Mouse (Mus musculus): Measurements from ENCODE around the gene Sfxn4.

Sfxn4 gene

DNA sequence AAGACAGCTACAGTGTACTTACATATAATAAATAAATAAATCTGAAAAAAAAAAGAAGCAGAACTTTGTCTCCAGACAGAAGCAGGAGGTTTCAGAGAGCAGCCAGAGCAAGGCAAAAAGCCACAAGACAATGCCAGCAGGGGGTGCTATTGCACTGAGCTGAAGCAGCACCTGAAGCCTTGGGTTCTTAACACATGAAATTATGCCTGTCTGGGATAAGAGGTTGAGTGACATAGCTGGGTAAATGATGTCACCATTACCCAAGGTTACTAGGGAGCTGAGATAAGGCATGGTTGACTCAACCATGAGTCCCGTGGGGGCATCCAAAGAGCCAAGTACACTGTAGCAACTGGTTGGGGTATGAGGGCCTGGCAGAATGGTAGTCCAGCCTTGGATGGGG is 23.5 kb downstream of the Sfxn4 start:
- ATAC-seq (ENCODE audit: low TSS enrichment): no peak

DNA sequence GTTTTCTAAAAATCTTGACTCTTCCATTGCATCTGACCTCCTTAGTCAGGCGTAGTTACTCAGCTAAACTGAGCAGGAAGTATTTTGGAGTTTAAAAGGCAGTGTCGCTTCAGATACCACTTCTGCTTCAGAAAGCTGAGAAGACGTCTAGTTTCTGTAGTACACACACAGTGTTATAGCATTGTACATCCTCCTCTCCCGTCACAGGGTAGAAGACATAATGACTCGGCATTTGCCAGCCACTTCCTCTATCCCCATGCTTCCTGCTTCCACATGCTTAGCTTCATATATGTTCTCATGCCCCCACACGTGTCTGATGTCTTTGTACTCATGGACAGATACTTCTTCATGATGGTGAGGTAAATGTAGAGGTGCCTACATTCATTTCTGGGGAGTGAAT is 42.6 kb downstream of the Sfxn4 start:
- ATAC-seq (ENCODE audit: low TSS enrichment): no peak

DNA sequence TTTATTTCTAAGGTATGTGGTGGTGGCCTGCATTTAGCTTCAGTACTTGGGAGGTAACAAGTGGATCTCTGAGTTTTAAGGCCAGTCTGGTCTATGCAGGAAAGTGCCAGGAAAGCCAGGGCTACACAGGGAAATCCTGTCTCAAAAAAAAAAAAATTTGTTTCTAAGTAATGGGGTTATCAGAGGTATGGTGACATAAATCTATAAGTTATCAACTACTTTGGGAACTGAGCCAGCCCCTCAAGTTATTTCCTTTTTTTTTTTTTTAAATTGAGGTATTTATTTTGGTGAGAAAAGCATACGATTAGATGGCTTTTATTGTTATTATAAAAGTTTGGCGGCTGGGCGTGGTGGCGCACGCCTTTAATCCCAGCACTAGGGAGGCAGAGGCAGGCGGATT is 48.1 kb downstream of the Sfxn4 start:
- no peak for ATAC-seq (ENCODE audit: low TSS enrichment)

DNA sequence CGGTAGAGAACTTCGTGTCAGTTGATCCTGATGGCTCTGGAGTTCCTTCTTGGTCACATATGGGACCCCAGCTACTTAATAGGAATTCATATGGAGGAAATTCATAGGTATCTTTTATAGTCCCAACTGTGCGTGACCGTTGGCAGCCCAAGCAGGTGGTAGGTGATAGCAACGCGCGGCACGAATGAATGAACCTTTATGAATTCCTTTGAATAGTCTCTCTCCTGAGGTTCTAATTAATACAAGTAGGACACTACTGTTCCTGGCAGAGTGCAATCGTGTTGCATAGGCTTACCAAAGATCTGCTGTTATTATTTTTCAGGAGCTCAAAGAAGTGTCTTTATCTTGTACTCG is 49.3 kb downstream of the Sfxn4 start:
- no peak for ATAC-seq (ENCODE audit: low TSS enrichment)

DNA sequence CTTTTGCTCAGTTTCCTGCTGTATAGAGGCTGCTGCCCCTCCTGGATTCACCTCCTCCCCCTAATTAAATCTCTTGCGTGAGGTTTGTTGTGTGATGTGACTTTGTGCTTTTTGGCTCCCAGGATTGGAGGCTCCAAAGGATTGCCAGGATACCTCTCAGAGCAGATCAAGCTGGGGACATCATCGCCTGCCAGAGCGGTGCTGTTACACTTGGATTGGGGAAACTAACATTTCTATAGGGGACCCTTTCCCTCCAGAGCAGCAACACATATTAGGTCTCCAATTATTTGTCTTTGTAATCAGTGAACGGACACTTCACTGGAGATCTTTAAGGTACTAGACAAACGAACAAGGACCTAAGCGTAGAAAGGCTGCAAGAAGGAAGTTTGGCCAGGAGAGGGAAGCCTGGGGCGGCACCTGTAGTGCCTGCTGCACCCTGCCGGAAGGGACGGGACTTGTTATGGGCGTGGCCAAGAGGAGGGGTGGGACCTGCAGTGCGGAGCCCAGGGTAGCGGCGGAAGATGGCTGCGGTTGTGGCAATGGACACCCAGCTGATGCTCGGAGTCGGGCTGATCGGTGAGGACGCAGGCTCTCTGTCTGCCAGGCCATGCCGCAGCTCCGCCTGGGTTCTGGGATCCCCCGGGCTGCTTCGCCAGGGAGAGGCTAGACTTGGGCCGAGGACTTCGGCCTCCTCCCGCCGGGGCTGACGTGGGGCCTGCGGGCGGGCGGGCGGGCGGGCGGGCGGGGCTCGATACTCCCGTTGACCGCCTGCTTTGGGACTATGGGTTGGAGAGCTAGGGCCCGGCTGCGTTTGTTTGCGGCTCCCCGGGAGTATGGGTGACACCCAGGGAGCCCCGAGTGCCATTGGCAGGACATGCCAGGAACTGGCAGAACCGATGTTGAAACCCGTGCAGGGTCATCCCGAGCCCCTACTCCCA is 49.9 kb downstream of the Sfxn4 start, which contains the start of gene Fam45a:
TSS of gene Fam45a (plus strand) at position 488 of the 938 bp plus-strand sequence.
- peak; percentile 100 for ATAC-seq (ENCODE audit: low TSS enrichment)

DNA sequence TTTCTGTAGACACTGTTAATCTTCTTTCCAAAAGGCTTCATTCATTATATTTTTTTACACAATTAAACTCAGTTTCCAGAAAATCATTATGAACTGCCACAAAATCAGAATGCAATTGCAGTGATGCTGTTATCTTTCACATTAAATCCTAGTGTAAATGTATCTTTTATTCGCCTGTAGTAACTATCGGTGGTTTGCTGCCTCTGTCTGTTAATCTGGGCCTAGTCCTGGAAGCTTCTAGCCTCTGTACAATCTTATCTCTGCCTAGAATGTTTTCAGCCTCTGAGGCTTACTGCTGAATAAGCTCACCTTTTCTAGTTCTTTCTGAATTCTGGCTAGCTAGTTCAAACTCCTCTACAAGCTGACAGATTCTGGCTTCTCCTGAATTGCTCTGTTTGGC is 51.4 kb downstream of the Sfxn4 start:
- no peak for ATAC-seq (ENCODE audit: low TSS enrichment)

DNA sequence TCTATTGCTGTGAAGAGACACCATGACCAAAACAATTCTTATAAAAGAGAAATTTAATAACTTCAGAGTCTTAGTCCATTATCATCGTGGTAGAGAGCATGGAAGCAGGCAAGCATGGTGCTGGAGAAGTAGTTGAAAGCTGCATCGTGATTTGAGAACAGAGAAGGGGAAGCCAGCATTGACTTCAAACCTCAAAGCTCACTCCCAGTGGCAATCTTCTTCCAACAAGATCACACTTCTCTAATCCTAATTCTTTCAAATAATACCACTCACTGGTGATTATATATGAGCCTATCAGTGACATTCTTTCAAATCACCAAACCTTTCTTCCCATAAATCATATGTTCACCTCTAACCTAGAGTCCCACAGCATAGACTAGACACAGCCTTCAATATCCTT is 56.4 kb downstream of the Sfxn4 start:
- ATAC-seq (ENCODE audit: low TSS enrichment): no peak

DNA sequence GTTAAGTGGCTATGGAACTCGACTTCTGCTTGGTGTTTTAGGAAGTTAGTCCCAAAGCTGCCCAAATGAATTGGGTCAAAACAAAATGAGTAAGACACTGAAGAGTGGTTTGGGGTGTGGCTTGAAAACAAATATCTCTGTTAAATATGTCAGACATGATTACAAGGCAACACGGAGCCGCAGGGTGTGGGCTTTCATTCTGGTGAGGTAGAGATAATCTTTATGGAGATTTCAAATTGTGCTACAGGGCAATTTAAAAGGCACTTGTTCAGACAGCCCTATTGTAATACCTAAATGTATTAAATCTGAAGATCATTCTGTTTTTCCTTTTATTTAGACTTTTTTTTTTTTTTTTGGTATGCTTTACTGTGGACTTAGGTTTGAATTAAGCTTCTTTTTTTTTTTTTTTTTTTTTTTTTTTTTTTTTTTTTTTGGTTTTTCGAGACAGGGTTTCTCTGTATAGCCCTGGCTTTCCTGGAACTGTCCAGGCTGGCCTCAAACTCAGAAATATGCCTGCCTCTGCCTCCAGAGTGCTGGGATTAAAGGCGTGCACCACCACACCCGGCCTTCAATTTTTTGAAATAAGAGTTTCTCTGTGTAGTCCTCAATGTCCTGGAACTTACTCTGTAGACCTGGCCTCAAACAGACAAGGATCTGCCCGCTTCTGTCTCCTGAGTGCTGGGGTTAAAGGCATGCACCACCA is 61.3 kb downstream of the Sfxn4 start:
- ATAC-seq (ENCODE audit: low TSS enrichment): no peak

DNA sequence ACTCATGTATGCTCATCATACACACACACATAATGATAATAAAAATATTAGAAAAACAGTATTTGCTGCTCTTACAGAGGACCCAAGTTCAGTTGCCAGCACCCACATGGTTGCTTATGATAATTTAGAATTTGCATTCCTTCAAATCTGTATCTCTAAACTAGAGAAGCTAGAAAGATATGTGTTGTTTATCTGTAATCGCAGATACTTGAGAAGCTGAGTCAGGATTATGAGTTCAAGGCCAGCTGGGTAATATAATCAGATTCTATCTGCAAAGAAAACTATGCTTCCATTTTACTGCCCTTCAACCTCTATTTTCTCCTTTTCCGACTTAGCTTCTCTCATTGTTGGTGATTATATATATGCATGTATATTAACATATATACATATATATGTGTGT is 63.9 kb downstream of the Sfxn4 start:
- ATAC-seq (ENCODE audit: low TSS enrichment): no peak

DNA sequence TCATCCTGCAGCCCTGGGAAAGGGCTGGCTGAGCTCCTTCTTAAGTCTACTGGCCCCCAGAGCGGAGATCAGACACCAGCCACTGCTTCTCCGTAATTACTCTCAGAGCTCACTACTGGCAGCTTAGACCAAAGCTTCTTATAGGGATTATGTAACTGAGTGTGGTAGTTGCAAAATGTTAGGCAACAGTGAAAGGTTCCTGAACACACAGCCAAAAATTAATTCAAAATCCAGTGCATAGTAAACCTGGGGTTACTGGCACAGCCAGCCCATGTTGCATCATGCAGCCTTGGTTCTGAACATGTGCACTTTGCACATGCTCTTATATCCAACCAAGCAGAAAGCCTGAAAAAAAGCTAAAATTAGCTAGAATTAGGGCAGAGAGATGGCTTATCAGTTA is 66.0 kb downstream of the Sfxn4 start:
- no peak for ATAC-seq (ENCODE audit: low TSS enrichment)

DNA sequence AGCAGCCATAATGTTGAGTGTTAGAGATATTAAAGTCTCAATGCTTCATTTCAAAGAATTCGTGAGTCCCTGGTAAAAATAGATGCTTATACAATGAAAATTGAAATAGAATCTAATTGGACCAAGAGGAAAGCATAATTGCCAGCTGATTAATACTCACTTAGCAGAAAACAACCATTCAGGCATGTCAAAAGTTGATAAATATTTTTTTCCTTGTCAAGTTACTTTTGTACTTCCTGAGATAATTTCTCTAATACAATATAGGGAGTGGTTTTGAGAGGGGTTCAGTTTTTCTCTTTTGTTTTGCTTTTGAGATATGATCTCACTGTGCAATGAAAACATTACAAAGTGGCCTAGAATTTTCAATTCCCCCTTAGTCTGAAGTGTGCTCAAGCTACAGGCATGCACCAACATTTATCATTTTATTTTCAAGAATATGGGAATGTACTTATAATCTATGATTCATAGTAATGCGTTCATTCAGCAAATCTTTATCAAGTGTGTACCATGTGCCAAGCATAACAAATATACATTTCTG is 68.0 kb downstream of the Sfxn4 start:
- no peak for ATAC-seq (ENCODE audit: low TSS enrichment)

DNA sequence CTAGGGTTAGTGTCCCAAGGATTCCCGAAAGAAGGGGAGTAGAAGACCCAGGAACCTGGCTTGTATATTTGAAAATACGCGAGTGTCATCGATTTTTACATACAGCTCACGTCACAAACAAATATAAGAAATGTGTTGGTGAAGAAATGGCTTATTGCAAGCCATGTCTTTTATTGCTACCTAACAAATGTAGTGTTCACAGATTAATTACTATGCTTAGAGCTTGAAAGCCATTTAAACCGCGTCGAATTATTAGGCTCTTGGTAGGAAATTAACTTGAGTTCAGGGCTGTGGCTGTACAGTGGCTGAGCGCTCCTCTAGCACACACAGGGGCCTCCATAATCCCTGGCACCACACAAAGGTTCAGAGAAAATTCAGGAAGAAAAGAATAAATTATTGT is 70.1 kb downstream of the Sfxn4 start:
- no peak for ATAC-seq (ENCODE audit: low TSS enrichment)

DNA sequence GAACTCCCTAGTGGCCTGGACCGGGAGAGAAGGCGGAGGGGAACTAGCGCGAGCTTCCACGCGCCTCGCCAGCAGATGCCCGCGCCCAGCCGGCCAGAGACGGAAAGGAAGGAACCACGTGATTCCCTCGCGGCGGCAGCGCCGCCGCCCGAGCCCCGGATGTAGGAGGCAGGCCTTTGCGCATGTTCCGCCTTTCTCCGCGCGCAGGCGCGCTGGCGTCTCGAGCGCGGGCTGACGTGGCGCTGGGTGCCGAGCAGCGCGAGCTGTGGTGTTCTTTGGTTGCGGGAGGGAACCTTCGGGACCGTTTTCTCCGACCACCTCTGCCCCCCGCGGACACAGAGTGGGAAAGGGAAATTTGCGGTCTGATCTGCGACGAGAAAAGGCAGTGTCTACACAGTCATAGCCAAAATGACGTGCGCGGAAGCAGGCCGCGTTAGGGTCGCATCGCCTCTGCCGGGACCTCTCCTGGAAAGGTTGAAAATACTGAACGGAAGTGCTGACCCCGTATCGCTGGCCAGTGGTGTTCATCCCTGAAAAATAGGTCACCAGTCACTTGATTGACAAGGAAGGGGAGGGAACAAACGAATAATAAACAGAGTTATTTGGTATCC is 70.6 kb downstream of the Sfxn4 start, which contains the start of gene Eif3a:
TSS of gene Eif3a (minus strand) at position 108 of the 611 bp plus-strand sequence.
- ATAC-seq (ENCODE audit: low TSS enrichment): peak; percentile 97

DNA sequence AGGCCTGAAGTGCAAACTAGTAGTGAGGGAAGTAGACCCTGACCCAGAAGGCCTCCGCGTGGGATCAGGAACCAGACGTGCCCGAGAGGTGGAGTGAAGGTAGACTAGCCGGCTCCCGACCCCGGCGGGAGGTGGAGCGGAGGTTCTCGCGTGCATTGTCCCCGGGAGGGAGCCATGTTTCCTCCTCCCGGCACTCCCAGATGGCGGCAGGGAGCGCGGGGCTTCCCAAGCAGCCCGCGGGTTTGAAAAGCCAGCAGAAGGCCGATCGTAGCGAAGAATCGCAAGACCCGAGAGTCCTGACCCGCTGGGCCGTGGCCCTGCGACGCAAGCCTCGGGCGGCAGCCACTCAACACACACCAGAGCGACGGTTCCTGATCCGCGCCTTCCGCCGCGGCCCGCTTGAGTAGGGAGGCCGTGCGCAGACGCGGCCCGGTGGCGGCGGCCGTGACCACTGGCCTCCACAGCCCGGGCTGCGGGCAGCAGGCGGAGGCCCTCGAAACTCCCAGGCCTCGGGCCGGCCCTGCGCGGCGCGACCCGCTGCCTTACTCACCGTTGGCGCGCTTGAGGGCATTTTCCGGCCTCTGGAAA is 71.3 kb downstream of the Sfxn4 start:
- ATAC-seq (ENCODE audit: low TSS enrichment): peak; percentile 60

DNA sequence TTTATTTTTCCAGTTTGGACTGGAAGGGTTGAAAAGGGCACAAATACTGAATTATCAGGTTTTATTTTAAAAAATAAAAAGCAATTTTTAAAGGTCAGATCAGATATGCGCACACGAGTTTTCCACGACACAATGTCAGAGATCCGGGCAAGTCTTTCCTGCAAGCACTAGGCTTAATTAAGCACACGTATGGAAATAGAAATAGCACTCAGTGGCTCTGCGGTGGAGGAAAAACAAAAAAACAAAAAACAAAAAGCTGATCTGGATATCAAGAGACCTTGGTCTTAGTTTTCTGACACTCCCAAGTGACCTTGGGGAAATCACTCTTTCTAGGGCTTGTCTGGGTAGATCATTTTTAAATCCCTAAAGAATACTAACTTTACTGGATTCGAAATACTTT is 71.8 kb downstream of the Sfxn4 start:
- ATAC-seq (ENCODE audit: low TSS enrichment): no peak

DNA sequence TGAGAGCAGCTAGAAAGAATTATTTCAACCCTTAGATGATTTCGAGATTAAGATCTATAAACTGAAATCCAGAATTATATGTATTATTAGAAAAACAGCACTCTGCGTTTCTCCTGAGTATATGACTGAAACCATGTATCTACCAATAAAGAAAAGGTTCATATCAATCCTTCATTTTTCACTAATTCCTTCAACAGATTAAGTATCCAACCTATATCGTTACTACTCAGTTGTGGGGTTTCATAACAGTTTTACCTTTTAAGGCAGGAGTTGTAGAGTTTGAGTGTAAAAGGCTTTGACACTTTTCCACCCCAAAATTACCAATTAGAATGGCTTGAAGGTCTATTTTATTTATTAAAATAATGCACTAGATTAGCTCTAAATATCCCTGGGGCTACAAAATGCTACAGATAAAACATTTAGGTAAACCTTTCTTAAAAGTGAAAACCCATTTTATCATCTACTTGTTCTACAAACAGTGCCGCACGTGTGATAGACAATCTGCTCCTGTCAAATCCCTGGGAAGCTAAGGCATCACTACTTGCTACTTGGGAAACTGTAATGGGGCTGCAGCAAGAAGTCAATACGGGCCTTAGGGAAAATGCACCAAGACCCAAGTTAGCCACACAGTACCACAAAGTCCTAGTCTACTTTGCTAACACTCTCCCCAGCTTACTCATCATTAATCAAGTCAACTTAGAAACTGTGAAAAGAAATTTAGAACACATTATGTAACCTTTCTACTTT is 72.9 kb downstream of the Sfxn4 start:
- no peak for ATAC-seq (ENCODE audit: low TSS enrichment)

DNA sequence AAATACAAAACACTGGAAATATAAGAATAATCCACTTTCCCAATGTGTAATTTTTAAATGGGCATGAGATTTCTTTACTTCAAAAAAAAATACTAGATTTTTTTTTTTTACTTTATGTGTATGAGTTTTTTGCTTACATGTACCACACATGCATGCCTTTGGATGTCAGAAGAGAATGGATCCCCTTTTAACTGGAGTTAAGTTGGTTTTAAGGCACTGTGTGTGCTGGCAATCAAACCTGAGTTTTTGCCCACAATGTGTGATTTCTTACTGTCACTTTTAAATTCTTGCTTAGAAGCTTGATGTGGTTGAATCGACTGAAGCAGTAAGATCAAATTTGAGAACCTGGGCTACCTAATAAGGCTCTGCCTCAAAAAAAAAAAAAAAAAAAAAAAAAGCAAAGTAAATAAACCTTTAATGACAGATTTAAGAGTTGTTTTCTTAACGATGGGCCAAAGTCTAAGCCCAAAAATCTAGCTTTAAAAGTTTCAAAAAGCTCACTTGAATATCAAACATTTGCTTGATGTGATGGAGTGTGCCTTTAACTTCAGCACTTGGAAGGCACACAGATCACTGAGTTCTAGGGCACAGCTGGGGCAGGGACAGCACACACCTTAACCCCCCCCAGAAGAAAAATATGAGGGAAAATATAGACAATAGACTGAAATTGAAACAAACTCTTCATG is 73.7 kb downstream of the Sfxn4 start:
- ATAC-seq (ENCODE audit: low TSS enrichment): no peak

Data from frontal cortex, adult (tissue).